Mouse (Mus musculus) layer of hippocampus, postnatal 14 days (tissue): ENCODE measurements at regions not wholly inside any gene's neighbourhood (a gene's known extent, or its start where the extent isn't known, plus 50 kb on each side); places are given as distances from the start of the nearest gene placed in this dataset.
A peak's percentile ranks its signal among the peaks of the same experiment; 100 is the strongest.

Experiments used
- DNase-seq, 2 experiments: peaks; one replicate each; pipeline ENCODE4 v3.0.0; 2021 to 2022; ENCODE audit warnings: low spot score in 2 of 2, mixed read lengths in 1 of 2

GRCm38 (mm10) chr16:24062314-24062713, 73.7 kb upstream of the Bcl6 start:
- no peak for DNase-seq

GRCm38 (mm10) chr16:24061496-24061895, 72.8 kb upstream of the Bcl6 start:
- DNase-seq, result no peak

- DNase-seq, result no peak
Measured at GRCm38 (mm10) chr16:24059090-24059600, 70.5 kb upstream of the Bcl6 start.

GRCm38 (mm10) chr16:24056885-24057531, 68.4 kb upstream of the Bcl6 start:
- DNase-seq, result no peak

- no peak for DNase-seq
Measured at GRCm38 (mm10) chr16:24056123-24056884, 67.7 kb upstream of the Bcl6 start.

GRCm38 (mm10) chr16:24054293-24054692, 65.6 kb upstream of the Bcl6 start:
- DNase-seq, result no peak

- DNase-seq, result peak; percentile 32 to 65
Measured at GRCm38 (mm10) chr16:24053403-24053802, 64.8 kb upstream of the Bcl6 start.

GRCm38 (mm10) chr16:24050856-24051640, 62.4 kb upstream of the Bcl6 start:
- DNase-seq, result no peak

GRCm38 (mm10) chr16:24043779-24044178, 55.1 kb upstream of the Bcl6 start:
- DNase-seq, result no peak

GRCm38 (mm10) chr16:24042977-24043376, 54.3 kb upstream of the Bcl6 start:
- DNase-seq, result no peak

- no peak for DNase-seq
Measured at GRCm38 (mm10) chr16:24042216-24042615, 53.6 kb upstream of the Bcl6 start.

- DNase-seq, result no peak
Measured at GRCm38 (mm10) chr16:24041403-24041802, 52.8 kb upstream of the Bcl6 start.

- DNase-seq, result no peak
Measured at GRCm38 (mm10) chr16:24039765-24040164, 51.1 kb upstream of the Bcl6 start.
